1 mouse cellular context compared by ENCODE assay signal in genomic region chr4:139622373-139623282, GRCm38 (mm10).
A peak's percentile ranks its signal among the peaks of the same experiment; 100 is the strongest.
TF ChIP-seq lines count a peak whose summit lies in the region.

Gene Aldh4a1, plus strand, starts transcription at chr4:139622866.

TF ChIP-seq in CH12.LX, 34 proteins besides CTCF, POLR2A, EP300 and RAD21 (continued from another document):
- peak; percentile 21 for TF ChIP-seq IRF4 (IDR thresholded peaks at IDR 0.05; ENCODE audit: low read depth, low read length)
- TF ChIP-seq JUND (conservative IDR thresholded peaks at IDR 0.05; ENCODE audit: low read depth, low read length), result no peak
- peak; percentile 6 for TF ChIP-seq ETS1 (conservative IDR thresholded peaks at IDR 0.05; ENCODE audit: low read depth, low read length)
- 0 out of 2 replicates have a peak, but pooled peaks have one; percentile 55 for TF ChIP-seq POLR2AphosphoS2 (IDR thresholded peaks at IDR 0.05; ENCODE audit: low read depth, low read length)
